Mouse (Mus musculus) spleen, adult 2 months (tissue): ENCODE measurements around the gene Ttc3. TPM values are rescaled to one million over a fixed set of nuclear protein-coding genes. Genes with fewer than 3 reads are reported as not detected.
"Not testable (repeated sequence)": the region's sequence is repeated elsewhere in the genome, so short reads cannot be mapped to it uniquely, and the experiment has no call there.

ENCODE experiments used
- DNase-seq, 2 experiments: peaks; one replicate each; pipeline versions ENCODE4 v3.0.0 to v3.0.0-alpha.2; 2012 to 2021; ENCODE audit warnings: low spot score in 2 of 2, low read depth in 1 of 2
- H3K27ac ChIP-seq: fragments of 200-500 bp; 2 replicates; pipeline ENCODE4 v1.5.1; 2012; ENCODE audit warnings: low read length, inconsistent platforms; ENCODE audit not compliant: insufficient read depth
- H3K27me3 ChIP-seq: fragments of 200-500 bp; 2 replicates; pipeline ENCODE4 v1.6.1; 2012; ENCODE audit warnings: mild to moderate bottlenecking, moderate library complexity, low read length, inconsistent platforms; ENCODE audit not compliant: control insufficient read depth, insufficient read depth
- H3K36me3 ChIP-seq: fragments of 200-500 bp; 2 replicates; pipeline ENCODE4 v1.6.1; 2012; ENCODE audit warnings: mild to moderate bottlenecking, low read length, inconsistent platforms; ENCODE audit not compliant: control insufficient read depth, insufficient read depth
- H3K4me1 ChIP-seq: fragments of 200-500 bp; 2 replicates; pipeline ENCODE4 v1.6.1; 2011; ENCODE audit warnings: inconsistent platforms; ENCODE audit not compliant: control insufficient read depth, insufficient read depth, insufficient read length
- H3K4me3 ChIP-seq: fragments of 200-500 bp; 2 replicates; pipeline ENCODE4 v1.5.1; 2011; ENCODE audit warnings: mild to moderate bottlenecking, inconsistent platforms; ENCODE audit not compliant: insufficient read depth, insufficient read length; ENCODE audit errors: extremely low read depth
- CTCF ChIP-seq: fragments of 200-500 bp; IDR thresholded peaks from 2 replicates; pipeline ENCODE4 v1.5.1; 2011; ENCODE audit warnings: mild to moderate bottlenecking, inconsistent platforms; ENCODE audit not compliant: insufficient read depth, insufficient read length, insufficient replicate concordance; ENCODE audit errors: extremely low read depth
- POLR2A ChIP-seq: fragments of 200-500 bp; IDR thresholded peaks from 2 replicates; pipeline ENCODE4 v1.6.1; 2011; ENCODE audit warnings: low read depth, low read length, inconsistent platforms
- WGBS: fragments of 180-500 bp; shearing (Covaris S2); methylation state at CpG from one replicate; pipeline ENCODE4 v1.1.7; 2018; 5-methylcytosine and 5-hydroxymethylcytosine counted together
- polyA plus RNA-seq: library from polyadenylated mRNA; depleted of rRNA; stranded (reverse); fragments of >200 nt; gene quantifications from 2 replicates; pipeline ENCODE4 v1.2.3, GENCODE M21; 2012

Gene Ttc3
- polyA plus RNA-seq, 1 experiment = 17.5 TPM

- Histone ChIP-seq H3K4me1 (no peaks in the 10 kb centered on the region), H3K27ac (no peak overlapping the region), H3K36me3 (peaks cover 24% of the 10 kb centered on the region), H3K4me3 (no peak overlapping the region), H3K27me3 (no peaks in the 10 kb centered on the region)
- 93% methylated on average over 2 of the region's 2 CpGs for WGBS
- TF ChIP-seq POLR2A (no peak), CTCF (no peak)
- no peak for DNase-seq
Observed at GRCm38 (mm10) chr16:94468391-94468790, 98.0 kb downstream of the Ttc3 start.

GRCm38 (mm10) chr16:94472515-94472951 is 102.1 kb downstream of the Ttc3 start:
- Histone ChIP-seq H3K27me3 (no peaks in the 10 kb centered on the region), H3K27ac (peak overlapping the region; percentile 26; the same call in 1 of the 2 replicates), H3K4me3 (no peak overlapping the region), H3K4me1 (no peaks in the 10 kb centered on the region), H3K36me3 (peaks cover 8% of the 10 kb centered on the region)
- 86% methylated on average over 8 of the region's 8 CpGs for WGBS
- no peak for DNase-seq
- TF ChIP-seq POLR2A = no peak
- TF ChIP-seq CTCF = no peak

- WGBS = 91% methylated on average over 11 of the region's 11 CpGs
- no peak for DNase-seq
- H3K27ac ChIP-seq = no peak overlapping the region
- peaks cover 3% of the 10 kb centered on the region; the same call in 1 of the 2 replicates for H3K36me3 ChIP-seq
- no peaks in the 10 kb centered on the region for H3K27me3 ChIP-seq
- TF ChIP-seq CTCF (no peak), POLR2A (no peak)
- H3K4me1 ChIP-seq = no peaks in the 10 kb centered on the region
- no peak overlapping the region for H3K4me3 ChIP-seq
Observed at GRCm38 (mm10) chr16:94473086-94473822, 102.8 kb downstream of the Ttc3 start.

GRCm38 (mm10) chr16:94484752-94485535 is 114.5 kb downstream of the Ttc3 start:
- Histone ChIP-seq H3K36me3 (no peaks in the 10 kb centered on the region), H3K4me1 (no peaks in the 10 kb centered on the region), H3K27ac (no peak overlapping the region), H3K27me3 (no peaks in the 10 kb centered on the region), H3K4me3 (no peak overlapping the region)
- DNase-seq = no peak
- 50% methylated on average over 11 of the region's 11 CpGs for WGBS
- TF ChIP-seq POLR2A (no peak), CTCF (no peak)

GRCm38 (mm10) chr16:94487341-94487740 is 116.9 kb downstream of the Ttc3 start:
- H3K36me3 ChIP-seq = no peaks in the 10 kb centered on the region
- DNase-seq = no peak
- no peak overlapping the region for H3K27ac ChIP-seq
- no peaks in the 10 kb centered on the region for H3K27me3 ChIP-seq
- no peak overlapping the region for H3K4me3 ChIP-seq
- no peaks in the 10 kb centered on the region for H3K4me1 ChIP-seq
- 76% methylated on average over 5 of the region's 5 CpGs for WGBS
- TF ChIP-seq CTCF (no peak), POLR2A (no peak)

- no peaks in the 10 kb centered on the region for H3K4me1 ChIP-seq
- H3K27ac ChIP-seq = no peak overlapping the region
- 95% methylated on average over 5 of the region's 5 CpGs for WGBS
- H3K4me3 ChIP-seq = no peak overlapping the region
- no peak for TF ChIP-seq POLR2A
- TF ChIP-seq CTCF = no peak
- H3K27me3 ChIP-seq = no peaks in the 10 kb centered on the region
- H3K36me3 ChIP-seq = no peaks in the 10 kb centered on the region
- DNase-seq = no peak
Observed at GRCm38 (mm10) chr16:94489326-94489725, 118.9 kb downstream of the Ttc3 start.

GRCm38 (mm10) chr16:94497176-94497575 is 126.8 kb downstream of the Ttc3 start:
- H3K4me1 ChIP-seq, DNase-seq, H3K4me3 ChIP-seq, H3K27me3 ChIP-seq, H3K27ac ChIP-seq: not testable (repeated sequence)
- WGBS = 94% methylated on average over 7 of the region's 7 CpGs
- H3K36me3 ChIP-seq = peaks cover 29% of the 10 kb centered on the region
